Comparison of ENCODE assay signal across 8 mouse cellular contexts in genomic region chr1:136131603-136132291, GRCm38 (mm10). TPM values are rescaled to one million over a fixed set of nuclear protein-coding genes. Genes with fewer than 3 reads are reported as not detected.
DNase-seq lines count a peak whose midpoint lies in the region; ATAC-seq lines count a peak whose summit lies in the region.

No protein-coding gene starts in this region.

- DNase-seq in cerebellum, adult 11 months = peak; percentile 41
- no peak for DNase-seq in cerebellum, postnatal 36 days
- peak; percentile 68 for DNase-seq in right cerebral cortex, postnatal 4 days
- no peak for DNase-seq in right cerebral cortex, adult 18-20 months
- no peak for DNase-seq in liver, embryonic 13.5 days
- DNase-seq in retina, embryonic 14.5 days (ENCODE audit: low spot score) = peak; percentile 61
- no peak for DNase-seq in urinary bladder, postnatal 25 days (ENCODE audit: low spot score)

- peak overlapping the region; percentile 95 for H3K27ac ChIP-seq in forebrain, embryonic 16.5 days (ENCODE audit: low read length)
- peak overlapping the region; percentile 6; the same call in 1 of the 2 replicates for H3K27ac ChIP-seq in liver, embryonic 13.5 days

- no peaks in the 10 kb centered on the region for H3K9me3 ChIP-seq in forebrain, embryonic 16.5 days (ENCODE audit: control insufficient read depth, low read length)
- no peaks in the 10 kb centered on the region for H3K9me3 ChIP-seq in liver, embryonic 13.5 days (replicated peaks)

- H3K4me2 ChIP-seq in forebrain, embryonic 16.5 days (ENCODE audit: low read length) = peak overlapping the region; percentile 59
- peak overlapping the region; percentile 99 for H3K4me2 ChIP-seq in liver, embryonic 13.5 days

- H3K4me3 ChIP-seq in forebrain, embryonic 16.5 days (replicated peaks; ENCODE audit: low read length) = peak overlapping the region; percentile 98
- peak overlapping the region; percentile 74 for H3K4me3 ChIP-seq in liver, embryonic 13.5 days (replicated peaks)

- under 1% methylated on average over 43 of the region's 43 CpGs for WGBS in forebrain, embryonic 16.5 days
- under 1% methylated on average over 43 of the region's 43 CpGs for WGBS in liver, embryonic 13.5 days (ENCODE audit: insufficient replicate concordance)

- H3K9ac ChIP-seq in forebrain, embryonic 16.5 days (replicated peaks; ENCODE audit: low read depth, low read length) = peak overlapping the region; percentile 98
- peak overlapping the region; percentile 80 for H3K9ac ChIP-seq in liver, embryonic 13.5 days

- H3K4me1 ChIP-seq in forebrain, embryonic 16.5 days (replicated peaks; ENCODE audit: control insufficient read depth, insufficient read depth, low read length) = peaks cover 59% of the 10 kb centered on the region
- H3K4me1 ChIP-seq in liver, embryonic 13.5 days (replicated peaks) = peaks cover 91% of the 10 kb centered on the region

- H3K27me3 ChIP-seq in forebrain, embryonic 16.5 days (replicated peaks; ENCODE audit: control insufficient read depth, insufficient read depth, low read length) = no peaks in the 10 kb centered on the region
- H3K27me3 ChIP-seq in liver, embryonic 13.5 days = no peaks in the 10 kb centered on the region

- ATAC-seq in forebrain, embryonic 16.5 days = peak; percentile 54
- ATAC-seq in liver, embryonic 13.5 days (ENCODE audit: low read depth) = no peak

- no peaks in the 10 kb centered on the region for H3K36me3 ChIP-seq in forebrain, embryonic 16.5 days (ENCODE audit: control insufficient read depth, insufficient read depth)
- no peaks in the 10 kb centered on the region for H3K36me3 ChIP-seq in liver, embryonic 13.5 days

RNA-seq across cellular contexts. Expression of gene Kif21b, which starts 0.6 kb away (rescaled TPM):
- polyA plus RNA-seq in forebrain, embryonic 16.5 days (2015; fragmentation: Nextera tagmentation; extraction: Ambion mirVana) = 78.3 and 80.5 TPM in 2 replicates
- 1.1 and 1.2 TPM in 2 replicates for polyA plus RNA-seq in liver, embryonic 13.5 days (2015; fragmentation: Nextera tagmentation; extraction: Ambion mirVana)

Comparison
In these comparisons a context has a peak if more than half of its experiments do, and no peak if none do; other contexts are left out.
1. DNase-seq: peak in cerebellum, adult 11 months (single experiment), right cerebral cortex, postnatal 4 days (single experiment) and retina, embryonic 14.5 days (single experiment); none in cerebellum, postnatal 36 days (0 of 2), right cerebral cortex, adult 18-20 months (single experiment), liver, embryonic 13.5 days (single experiment) and urinary bladder, postnatal 25 days (single experiment).
2. RNA of gene Kif21b, which starts 0.6 kb away (polyA plus RNA-seq): 78.3 to 80.5 TPM in forebrain, embryonic 16.5 days; 1.1 to 1.2 TPM in liver, embryonic 13.5 days; every median in the first group is over 10 times any median in the second.